8 mouse cellular contexts compared by ENCODE assay signal in genomic region chr11:3472484-3472883, GRCm38 (mm10). TPM values are rescaled to one million over a fixed set of nuclear protein-coding genes. Genes with fewer than 3 reads are reported as not detected.
DNase-seq lines count a peak whose midpoint lies in the region; ATAC-seq and TF ChIP-seq lines count a peak whose summit lies in the region.

No protein-coding gene starts in this region.

- TF ChIP-seq CTCF in forebrain, postnatal 0 days (IDR thresholded peaks at IDR 0.05; ENCODE audit: low read depth), result peak; percentile 93

- no peak overlapping the region for H3K27ac ChIP-seq in forebrain, postnatal 0 days (ENCODE audit: low read depth, low read length)
- H3K27ac ChIP-seq in hindbrain, embryonic 10.5 days, result no peak overlapping the region

- H3K9me3 ChIP-seq in forebrain, postnatal 0 days (ENCODE audit: low read length), result no peaks in the 10 kb centered on the region
- H3K9me3 ChIP-seq in hindbrain, embryonic 10.5 days, result no peaks in the 10 kb centered on the region

- H3K36me3 ChIP-seq in forebrain, postnatal 0 days (ENCODE audit: insufficient read depth), result no peaks in the 10 kb centered on the region
- no peaks in the 10 kb centered on the region for H3K36me3 ChIP-seq in hindbrain, embryonic 10.5 days

- no peaks in the 10 kb centered on the region for H3K27me3 ChIP-seq in forebrain, postnatal 0 days (ENCODE audit: insufficient read depth, low read length)
- H3K27me3 ChIP-seq in hindbrain, embryonic 10.5 days (ENCODE audit: insufficient read depth, poor library complexity, severe bottlenecking), result no peaks in the 10 kb centered on the region; the same call in 1 of the 2 replicates

- no peak overlapping the region for H3K4me2 ChIP-seq in forebrain, postnatal 0 days (ENCODE audit: low read depth)

- H3K4me1 ChIP-seq in forebrain, postnatal 0 days (ENCODE audit: insufficient read depth), result no peaks in the 10 kb centered on the region
- H3K4me1 ChIP-seq in hindbrain, embryonic 10.5 days (replicated peaks), result no peaks in the 10 kb centered on the region

- peak; percentile 87 for DNase-seq in MN1 (ENCODE audit: low spot score)
- DNase-seq in cerebellum, adult 11-12 months, result peak; percentile 84
- DNase-seq in forebrain, postnatal 0 days, result peak; percentile 90
- peak; percentile 84 for DNase-seq in hindbrain, embryonic 10.5 days (ENCODE audit: low spot score)
- DNase-seq in layer of hippocampus, adult 9-10 months (ENCODE audit: low spot score), result peak; percentile 80
- DNase-seq in lung, postnatal 10 days, result peak; percentile 92
- peak; percentile 86 for DNase-seq in retina, postnatal 1 day
- peak; percentile 73 to 77 for DNase-seq in thymus, postnatal 36 days

- WGBS in forebrain, postnatal 0 days, result 40% methylated on average over 1 of the region's 1 CpGs
- WGBS in hindbrain, embryonic 10.5 days, result 30% methylated on average over 1 of the region's 1 CpGs

- H3K9ac ChIP-seq in forebrain, postnatal 0 days, result no peak overlapping the region

- peak; percentile 84 for ATAC-seq in forebrain, postnatal 0 days

- H3K4me3 ChIP-seq in forebrain, postnatal 0 days (ENCODE audit: low read depth, low read length), result no peak overlapping the region
- H3K4me3 ChIP-seq in hindbrain, embryonic 10.5 days, result no peak overlapping the region

RNA-seq across cellular contexts. Expression of gene Pla2g3, which starts 15.6 kb away (rescaled TPM):
- 21.3 and 26.2 TPM in 2 replicates for total RNA-seq in forebrain, postnatal 0 days (2014; rRNA removed)
- 9.4 and 11.9 TPM in 2 replicates for polyA plus RNA-seq in forebrain, postnatal 0 days (2015; fragmentation: Nextera tagmentation; extraction: Ambion mirVana)
- 0.99 and 1.5 TPM in 2 replicates for polyA plus RNA-seq in hindbrain, embryonic 10.5 days (2016; fragmentation: Nextera tagmentation; extraction: Ambion mirVana)

RNA-seq across cellular contexts. Expression of gene Rnf185, which starts 20.3 kb away (rescaled TPM):
- 35.9 and 38.8 TPM in 2 replicates for total RNA-seq in forebrain, postnatal 0 days (2014; rRNA removed)
- polyA plus RNA-seq in forebrain, postnatal 0 days (2015; fragmentation: Nextera tagmentation; extraction: Ambion mirVana), result 36.3 and 36.9 TPM in 2 replicates
- polyA plus RNA-seq in hindbrain, embryonic 10.5 days (2016; fragmentation: Nextera tagmentation; extraction: Ambion mirVana), result 42.1 and 44.5 TPM in 2 replicates

RNA-seq across cellular contexts. Expression of gene Inpp5j, which starts 32.1 kb away (rescaled TPM):
- 3.5 and 6.5 TPM in 2 replicates for total RNA-seq in forebrain, postnatal 0 days (2014; rRNA removed)
- polyA plus RNA-seq in forebrain, postnatal 0 days (2015; fragmentation: Nextera tagmentation; extraction: Ambion mirVana), result 6.6 and 9.7 TPM in 2 replicates
- polyA plus RNA-seq in hindbrain, embryonic 10.5 days (2016; fragmentation: Nextera tagmentation; extraction: Ambion mirVana), result 0.21 and 0.37 TPM in 2 replicates

RNA-seq across cellular contexts. Expression of gene Selenom, which starts 42.0 kb away (rescaled TPM):
- 119 and 172 TPM in 2 replicates for total RNA-seq in forebrain, postnatal 0 days (2014; rRNA removed)
- 224 and 227 TPM in 2 replicates for polyA plus RNA-seq in forebrain, postnatal 0 days (2015; fragmentation: Nextera tagmentation; extraction: Ambion mirVana)
- 60.3 and 73.5 TPM in 2 replicates for polyA plus RNA-seq in hindbrain, embryonic 10.5 days (2016; fragmentation: Nextera tagmentation; extraction: Ambion mirVana)
